Mouse (Mus musculus) megakaryocyte, embryonic 14.5 days (primary cell): Measurements from ENCODE around the gene 1700069L16Rik.

Source experiments
- FLI1 ChIP-seq: IDR thresholded peaks from 2 replicates; pipeline ENCODE4 v1.6.1; 2012; ENCODE audit warnings: low read length, inconsistent platforms, mixed read lengths
- GATA1 ChIP-seq: IDR thresholded peaks from 3 replicates; pipeline ENCODE4 v1.6.1; 2012; ENCODE audit warnings: mixed read lengths, low read length, inconsistent platforms, borderline replicate concordance

DNA sequence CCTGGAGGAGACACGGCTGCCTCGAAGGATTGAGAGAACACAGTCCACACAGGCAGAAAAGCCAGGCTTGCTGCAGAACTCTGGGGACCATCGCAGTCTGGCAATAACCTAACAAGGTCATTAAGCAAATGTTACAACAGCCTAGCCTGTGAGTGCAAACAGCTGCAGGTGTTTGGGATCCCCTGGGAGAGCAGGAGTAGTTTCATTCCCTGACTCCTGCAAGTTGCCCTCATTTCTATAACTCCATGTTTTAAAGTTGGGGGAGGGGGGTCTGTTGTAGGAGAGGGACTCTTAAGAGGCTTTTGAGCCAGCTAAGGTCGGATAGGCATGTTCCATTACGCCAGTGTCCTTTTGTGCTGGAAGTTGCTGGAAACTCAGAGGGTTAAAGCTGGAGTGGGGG lies 30.2 kb downstream of the 1700069L16Rik start:
- no peak for TF ChIP-seq GATA1
- no peak for TF ChIP-seq FLI1
